Mouse (Mus musculus) Patski (cell line): ENCODE measurements around the gene Cttnbp2. TPM values are rescaled to one million over a fixed set of nuclear protein-coding genes. Genes with fewer than 3 reads are reported as not detected.

Experiments
- ATAC-seq: fragments of 100-300 bp; one replicate; pipeline ENCODE4 v1.8.0; 2021
- CTCF ChIA-PET: fragments of 350-600 bp; sonication (Branson Sonifier 250); formaldehyde crosslinking; loops from one replicate; lab custom pipeline; 2022; ENCODE audit warnings: inconsistent platforms; lab: Charles Lee
- POLR2A ChIA-PET: fragments of 350-600 bp; sonication (Branson Sonifier 250); formaldehyde crosslinking; loops from one replicate; lab custom pipeline; 2022; ENCODE audit warnings: antibody characterized with exemption, inconsistent platforms; lab: Charles Lee
- DNase-seq: peaks from one replicate; pipeline ENCODE4 v3.0.0-alpha.2; 2011; ENCODE audit warnings: low read depth, low spot score
- H3K27me3 ChIP-seq: fragments of 371-371 bp; one replicate; pipeline ENCODE4 v1.5.1; 2021
- CTCF ChIP-seq: fragments of 100-300 bp; IDR thresholded peaks from one replicate; pipeline ENCODE4 v1.5.1; 2021
- in situ Hi-C: fragments of 300-500 bp; cut with MboI; formaldehyde crosslinking; loops from 3 replicates; pipeline ENCODE4 v1.11.1; 2018; ENCODE audit warnings: low pct_unique_long_range_greater_than_20kb, mixed read lengths
- polyA plus RNA-seq: library from polyadenylated mRNA; unstranded; gene quantifications from one replicate; pipeline ENCODE4 v1.2.3, GENCODE M21; 2021

Gene Cttnbp2
- polyA plus RNA-seq, 1 experiment from 2014 or later: 0.47 TPM

GRCm38 (mm10) chr6:18467777-18468176 is 46.9 kb downstream of the Cttnbp2 start:
- POLR2A ChIA-PET: interaction anchor here (0.9 kb wide), 1 partner anchor 17 kb away, joined by 3 read pairs; no protein-coding TSS in a partner anchor
- DNase-seq: no peak
- in situ Hi-C loops: no loop called here
- no peak for ATAC-seq
- peaks cover 8% of the 10 kb centered on the region for H3K27me3 ChIP-seq
- no peak for TF ChIP-seq CTCF
- CTCF ChIA-PET: no interaction called here

GRCm38 (mm10) chr6:18466227-18466626 is 48.4 kb downstream of the Cttnbp2 start:
- H3K27me3 ChIP-seq: peaks cover 8% of the 10 kb centered on the region
- in situ Hi-C loops: no loop called here
- POLR2A ChIA-PET: no interaction called here
- ATAC-seq (no peak), DNase-seq (no peak)
- no peak for TF ChIP-seq CTCF
- CTCF ChIA-PET: interaction anchor here (1.7 kb wide), 1 partner anchor 10 kb away, joined by 4 read pairs; no protein-coding TSS in a partner anchor

- no peak for TF ChIP-seq CTCF
- ChIA-PET CTCF (interaction anchor here (1.7 kb wide), 1 partner anchor 10 kb away, joined by 4 read pairs; no protein-coding TSS in a partner anchor), POLR2A (no interaction called here)
- H3K27me3 ChIP-seq: peaks cover 12% of the 10 kb centered on the region
- ATAC-seq: no peak
- DNase-seq: no peak
- in situ Hi-C loops: no loop called here
Measured at GRCm38 (mm10) chr6:18465626-18466025, 49.0 kb downstream of the Cttnbp2 start.

GRCm38 (mm10) chr6:18459657-18460056 is 55.0 kb downstream of the Cttnbp2 start:
- peaks cover 8% of the 10 kb centered on the region for H3K27me3 ChIP-seq
- ChIA-PET POLR2A (no interaction called here), CTCF (no interaction called here)
- in situ Hi-C loops: no loop called here
- DNase-seq: no peak
- no peak for ATAC-seq
- TF ChIP-seq CTCF: no peak

- ChIA-PET POLR2A (no interaction called here), CTCF (interaction anchor here (0.7 to 1.5 kb wide), 2 partner anchors 8 to 378 kb away, joined by 3 to 4 read pairs; no protein-coding TSS in a partner anchor)
- no peak for TF ChIP-seq CTCF
- DNase-seq (no peak), ATAC-seq (no peak)
- H3K27me3 ChIP-seq: peaks cover 12% of the 10 kb centered on the region
- in situ Hi-C loops: no loop called here
Measured at GRCm38 (mm10) chr6:18450551-18451193, 64.0 kb downstream of the Cttnbp2 start.

- ATAC-seq (no peak), DNase-seq (no peak)
- in situ Hi-C loops: no loop called here
- ChIA-PET CTCF (no interaction called here), POLR2A (no interaction called here)
- TF ChIP-seq CTCF: no peak
- H3K27me3 ChIP-seq: peaks cover 4% of the 10 kb centered on the region
Measured at GRCm38 (mm10) chr6:18448078-18448477, 66.6 kb downstream of the Cttnbp2 start.

GRCm38 (mm10) chr6:18446917-18447316 is 67.7 kb downstream of the Cttnbp2 start:
- in situ Hi-C loops: no loop called here
- no peak for TF ChIP-seq CTCF
- H3K27me3 ChIP-seq: no peaks in the 10 kb centered on the region
- ATAC-seq: no peak
- DNase-seq: no peak
- POLR2A ChIA-PET: interaction anchor here (0.6 kb wide), 1 partner anchor 49 kb away, joined by 3 read pairs; no protein-coding TSS in a partner anchor
- CTCF ChIA-PET: no interaction called here

GRCm38 (mm10) chr6:18446359-18446758 is 68.3 kb downstream of the Cttnbp2 start:
- no peak for TF ChIP-seq CTCF
- H3K27me3 ChIP-seq: peaks cover 4% of the 10 kb centered on the region
- ChIA-PET POLR2A (interaction anchor here (0.6 kb wide), 1 partner anchor 49 kb away, joined by 3 read pairs; no protein-coding TSS in a partner anchor), CTCF (no interaction called here)
- in situ Hi-C loops: no loop called here
- DNase-seq (no peak), ATAC-seq (no peak)

- no peak for DNase-seq
- CTCF ChIA-PET: no interaction called here
- POLR2A ChIA-PET: no interaction called here
- in situ Hi-C loops: no loop called here
- no peak for ATAC-seq
- no peak for TF ChIP-seq CTCF
- H3K27me3 ChIP-seq: peaks cover 4% of the 10 kb centered on the region
Measured at GRCm38 (mm10) chr6:18445747-18446146, 68.9 kb downstream of the Cttnbp2 start.

- no peak for TF ChIP-seq CTCF
- ChIA-PET POLR2A (no interaction called here), CTCF (interaction anchor here (1.1 kb wide), 1 partner anchor 9 kb away, joined by 3 read pairs; no protein-coding TSS in a partner anchor)
- peaks cover 9% of the 10 kb centered on the region for H3K27me3 ChIP-seq
- DNase-seq (no peak), ATAC-seq (no peak)
- in situ Hi-C loops: no loop called here
Measured at GRCm38 (mm10) chr6:18442303-18442702, 72.3 kb downstream of the Cttnbp2 start.

GRCm38 (mm10) chr6:18440918-18441532 is 73.6 kb downstream of the Cttnbp2 start:
- TF ChIP-seq CTCF: no peak
- in situ Hi-C loops: no loop called here
- no peak for ATAC-seq

More at GRCm38 (mm10) chr6:18440918-18441532, 73.6 kb downstream of the Cttnbp2 start:
- POLR2A ChIA-PET: no interaction called here
- CTCF ChIA-PET: no interaction called here
- DNase-seq: no peak
- H3K27me3 ChIP-seq: peaks cover 11% of the 10 kb centered on the region
